Mouse (Mus musculus) stomach, postnatal 0 days (tissue): Measurements from ENCODE around the gene Inha.

Experiments
- CTCF ChIP-seq: IDR thresholded peaks from 2 replicates; pipeline ENCODE4 v1.5.1; 2016; ENCODE audit warnings: antibody characterized with exemption, low read depth, mild to moderate bottlenecking, moderate library complexity
- EP300 ChIP-seq: optimal IDR thresholded peaks from 2 replicates; pipeline ENCODE3; 2016; ENCODE audit warnings: antibody characterized with exemption

GRCm38 (mm10) chr1:75510154-75510553 lies 3.3 kb downstream of the Inha start:
- no peak for TF ChIP-seq CTCF
- no peak for TF ChIP-seq EP300
